Mouse (Mus musculus) myocyte (in vitro differentiated cells): ENCODE measurements around the gene Kirrel3. TPM values are rescaled to one million over a fixed set of nuclear protein-coding genes. Genes with fewer than 3 reads are reported as not detected.

Experiments used
- H3K27me3 ChIP-seq: one replicate; pipeline ENCODE4 v1.6.1; 2011; ENCODE audit not compliant: control insufficient read depth, insufficient read depth, insufficient read length
- H3K36me3 ChIP-seq: one replicate; pipeline ENCODE4 v1.6.1; 2011; ENCODE audit not compliant: control insufficient read depth, insufficient read depth
- H3K4me2 ChIP-seq: one replicate; pipeline ENCODE4 v1.6.1; 2011; ENCODE audit warnings: low read depth, control low read depth
- H3K4me3 ChIP-seq: one replicate; pipeline ENCODE4 v1.5.1; 2011; ENCODE audit warnings: mild to moderate bottlenecking, control low read depth, moderate library complexity
- H3K79me2 ChIP-seq: one replicate; pipeline ENCODE4 v1.6.1; 2011; ENCODE audit not compliant: control insufficient read depth, insufficient read depth
- H3ac ChIP-seq: one replicate; pipeline ENCODE4 v1.6.1; 2011; ENCODE audit not compliant: control insufficient read depth, insufficient read length
- CEBPB ChIP-seq: IDR thresholded peaks from 2 replicates; pipeline ENCODE4 v1.6.1; 2011; ENCODE audit warnings: mild to moderate bottlenecking, moderate library complexity; ENCODE audit not compliant: poor library complexity, insufficient read depth, severe bottlenecking
- E2F4 ChIP-seq: IDR thresholded peaks from one replicate; pipeline ENCODE4 v1.6.1; 2011; ENCODE audit warnings: mild to moderate bottlenecking, control low read depth, moderate library complexity; ENCODE audit not compliant: insufficient read depth
- MAX ChIP-seq: IDR thresholded peaks from one replicate; pipeline ENCODE4 v1.6.1; 2011; ENCODE audit warnings: low read depth, mild to moderate bottlenecking, control low read depth
- MYOD1 ChIP-seq, 3 experiments: IDR thresholded peaks; one replicate each; pipeline ENCODE4 v1.6.1; 2011; ENCODE audit warnings: control low read depth in 2 of 3, low read depth in 2 of 3, mild to moderate bottlenecking in 2 of 3, moderate library complexity in 1 of 3; ENCODE audit not compliant: insufficient read length in 2 of 3, control insufficient read depth in 1 of 3
- MYOG ChIP-seq, 3 experiments: IDR thresholded peaks; one replicate each; pipeline ENCODE4 v1.6.1; 2011; ENCODE audit warnings: control low read depth in 2 of 3, low read depth in 2 of 3, mild to moderate bottlenecking in 2 of 3; ENCODE audit not compliant: insufficient read length in 2 of 3, control insufficient read depth in 1 of 3, insufficient read depth in 1 of 3
- POLR2A ChIP-seq: IDR thresholded peaks from one replicate; pipeline ENCODE4 v1.6.1; 2011; ENCODE audit warnings: low read depth, mild to moderate bottlenecking, control low read depth, moderate library complexity; ENCODE audit not compliant: insufficient read length
- POLR2AphosphoS2 ChIP-seq: IDR thresholded peaks from one replicate; pipeline ENCODE4 v1.6.1; 2011; ENCODE audit warnings: low read depth, control low read depth; ENCODE audit not compliant: insufficient read length
- REST ChIP-seq: IDR thresholded peaks from one replicate; pipeline ENCODE4 v1.6.1; 2011; ENCODE audit warnings: mild to moderate bottlenecking, control low read depth, moderate library complexity; ENCODE audit not compliant: insufficient read depth, insufficient read length
- SRF ChIP-seq: IDR thresholded peaks from one replicate; pipeline ENCODE4 v1.6.1; 2011; ENCODE audit warnings: low read depth; ENCODE audit not compliant: control insufficient read depth, insufficient read length
- TCF12 ChIP-seq: IDR thresholded peaks from one replicate; pipeline ENCODE4 v1.6.1; 2011; ENCODE audit warnings: mild to moderate bottlenecking, control low read depth; ENCODE audit not compliant: poor library complexity, insufficient read depth, severe bottlenecking
- TCF3 ChIP-seq: IDR thresholded peaks from one replicate; pipeline ENCODE4 v1.6.1; 2011; ENCODE audit warnings: low read depth, control low read depth; ENCODE audit not compliant: insufficient read length
- USF1 ChIP-seq: IDR thresholded peaks from one replicate; pipeline ENCODE4 v1.6.1; 2011; ENCODE audit warnings: low read depth, mild to moderate bottlenecking, control low read depth, moderate library complexity
- polyA plus RNA-seq: library from polyadenylated mRNA; unstranded; fragments of >200 nt; fragmentation: generic; extraction: Trizol; gene quantifications from one replicate; pipeline ENCODE4 v1.2.1, GENCODE M21; 2012; ENCODE audit warnings: missing spikeins

The Kirrel3 gene
- polyA plus RNA-seq, 1 experiment = 2.8 TPM

- no peaks in the 10 kb centered on the region for H3K79me2 ChIP-seq
- no peak overlapping the region for H3ac ChIP-seq
- H3K4me3 ChIP-seq = no peak overlapping the region
- H3K27me3 ChIP-seq = no peaks in the 10 kb centered on the region
- H3K36me3 ChIP-seq = no peaks in the 10 kb centered on the region
- H3K4me2 ChIP-seq = no peak overlapping the region
- no peak for TF ChIP-seq POLR2AphosphoS2
- no peak for TF ChIP-seq E2F4
- no peak for TF ChIP-seq MYOG (IDR thresholded peaks at IDR 0.05; ENCODE audit: control insufficient read depth in 1 of 3, insufficient read depth in 1 of 3, insufficient read length in 2 of 3, low read depth in 2 of 3)
- no peak for TF ChIP-seq REST
- no peak for TF ChIP-seq TCF3
- no peak for TF ChIP-seq USF1
- no peak for TF ChIP-seq CEBPB
- TF ChIP-seq SRF = no peak
- no peak for TF ChIP-seq POLR2A
Observed at GRCm38 (mm10) chr9:34713462-34713926, 227.8 kb downstream of the Kirrel3 start.

GRCm38 (mm10) chr9:34714996-34715619 is 229.4 kb downstream of the Kirrel3 start:
- Histone ChIP-seq H3ac (no peak overlapping the region), H3K36me3 (no peaks in the 10 kb centered on the region), H3K79me2 (no peaks in the 10 kb centered on the region), H3K4me3 (no peak overlapping the region), H3K27me3 (no peaks in the 10 kb centered on the region), H3K4me2 (no peak overlapping the region)
- no peak for TF ChIP-seq SRF
- no peak for TF ChIP-seq POLR2AphosphoS2
- TF ChIP-seq CEBPB = no peak
- no peak for TF ChIP-seq USF1
- TF ChIP-seq MYOG (IDR thresholded peaks at IDR 0.05; ENCODE audit: control insufficient read depth in 1 of 3, insufficient read depth in 1 of 3, insufficient read length in 2 of 3, low read depth in 2 of 3) = no peak
- no peak for TF ChIP-seq POLR2A
- no peak for TF ChIP-seq E2F4
- no peak for TF ChIP-seq TCF3
- no peak for TF ChIP-seq REST
- TF ChIP-seq MAX = no peak
- no peak for TF ChIP-seq TCF12
- TF ChIP-seq MYOD1 (IDR thresholded peaks at IDR 0.05; ENCODE audit: control insufficient read depth in 1 of 3, insufficient read length in 2 of 3, low read depth in 2 of 3) = no peak

- TF ChIP-seq POLR2AphosphoS2 (no peak), SRF (no peak)
- H3K4me3 ChIP-seq = no peak overlapping the region
- no peak overlapping the region for H3ac ChIP-seq
- H3K79me2 ChIP-seq = no peaks in the 10 kb centered on the region
- H3K36me3 ChIP-seq = no peaks in the 10 kb centered on the region
- H3K4me2 ChIP-seq = no peak overlapping the region
- no peaks in the 10 kb centered on the region for H3K27me3 ChIP-seq
Observed at GRCm38 (mm10) chr9:34716476-34716875, 230.8 kb downstream of the Kirrel3 start.

- Histone ChIP-seq H3K27me3 (no peaks in the 10 kb centered on the region), H3K79me2 (no peaks in the 10 kb centered on the region), H3K4me3 (no peak overlapping the region), H3K4me2 (no peak overlapping the region), H3K36me3 (no peaks in the 10 kb centered on the region), H3ac (no peak overlapping the region)
- TF ChIP-seq TCF12 (no peak), REST (no peak), MAX (no peak), CEBPB (no peak), USF1 (no peak), TCF3 (no peak), SRF (no peak), MYOD1 (IDR thresholded peaks at IDR 0.05; ENCODE audit: control insufficient read depth in 1 of 3, insufficient read length in 2 of 3, low read depth in 2 of 3) (no peak), POLR2A (no peak), POLR2AphosphoS2 (no peak), E2F4 (no peak), MYOG (IDR thresholded peaks at IDR 0.05; ENCODE audit: control insufficient read depth in 1 of 3, insufficient read depth in 1 of 3, insufficient read length in 2 of 3, low read depth in 2 of 3) (no peak)
Observed at GRCm38 (mm10) chr9:34721478-34722197, 235.9 kb downstream of the Kirrel3 start.

- TF ChIP-seq MAX = no peak
- TF ChIP-seq TCF3 = no peak
- no peak for TF ChIP-seq POLR2A
- no peak for TF ChIP-seq POLR2AphosphoS2
- no peak for TF ChIP-seq CEBPB
- no peak for TF ChIP-seq SRF
- TF ChIP-seq MYOD1 (IDR thresholded peaks at IDR 0.05; ENCODE audit: control insufficient read depth in 1 of 3, insufficient read length in 2 of 3, low read depth in 2 of 3) = no peak
- no peak for TF ChIP-seq TCF12
- no peak for TF ChIP-seq USF1
- TF ChIP-seq MYOG (IDR thresholded peaks at IDR 0.05; ENCODE audit: control insufficient read depth in 1 of 3, insufficient read depth in 1 of 3, insufficient read length in 2 of 3, low read depth in 2 of 3) = no peak
- no peak for TF ChIP-seq E2F4
- no peaks in the 10 kb centered on the region for H3K27me3 ChIP-seq
Observed at GRCm38 (mm10) chr9:34722198-34722550, 236.5 kb downstream of the Kirrel3 start.

More at GRCm38 (mm10) chr9:34722198-34722550, 236.5 kb downstream of the Kirrel3 start:
- Histone ChIP-seq H3ac (no peak overlapping the region), H3K36me3 (no peaks in the 10 kb centered on the region), H3K4me3 (no peak overlapping the region), H3K4me2 (no peak overlapping the region), H3K79me2 (no peaks in the 10 kb centered on the region)
